Mouse (Mus musculus) embryonic fibroblast, embryonic 13.5 days (primary cell): ENCODE data around the gene Lmx1b.

Source experiments
- CTCF ChIP-seq: IDR thresholded peaks from 2 replicates; pipeline ENCODE4 v1.5.1; 2011; ENCODE audit warnings: mild to moderate bottlenecking, control low read depth, low read length, moderate library complexity, borderline replicate concordance; ENCODE audit not compliant: insufficient read depth
- POLR2A ChIP-seq: IDR thresholded peaks from 2 replicates; pipeline ENCODE4 v1.6.1; 2011; ENCODE audit warnings: low read depth, mild to moderate bottlenecking, control low read depth, low read length, moderate library complexity

DNA sequence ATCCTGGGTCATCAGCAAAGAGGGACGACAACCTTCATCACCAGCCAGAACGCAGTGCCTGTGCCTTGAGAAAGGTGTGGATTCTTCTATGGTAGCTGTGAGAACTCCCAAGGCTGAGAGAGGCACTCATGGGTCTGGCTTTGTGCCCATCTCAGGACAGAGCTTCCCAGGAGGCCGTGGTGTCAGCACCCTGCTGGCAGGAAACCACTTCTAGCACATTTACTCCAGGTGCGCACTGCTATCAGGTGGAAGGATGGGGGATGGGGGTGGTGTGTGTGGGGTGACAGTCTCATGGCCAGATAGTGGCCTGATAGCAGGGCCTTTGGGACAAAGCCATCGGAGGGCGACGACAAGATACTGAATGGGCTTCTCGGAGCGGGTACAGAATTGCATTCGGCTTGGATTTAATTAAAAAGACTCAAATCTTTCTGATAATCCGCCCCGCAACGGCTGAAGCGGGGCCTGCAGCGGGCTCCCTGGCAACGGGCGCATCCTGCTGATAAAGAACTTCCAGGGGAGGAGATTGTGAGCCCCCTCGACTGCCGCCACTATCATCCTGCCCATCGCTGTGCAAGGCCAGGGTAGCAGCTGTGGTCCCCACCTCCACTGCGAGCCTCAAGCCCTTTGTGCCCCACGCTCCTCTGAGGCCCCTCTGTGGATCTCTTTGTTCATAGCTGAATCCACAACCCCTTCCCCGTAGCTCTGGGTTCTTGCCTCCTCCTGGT is 49.0 kb upstream of the Lmx1b start:
- TF ChIP-seq CTCF (no peak), POLR2A (no peak)
